Mouse (Mus musculus) adrenal gland, adult (tissue): ENCODE results near the gene Scnn1b.

Source experiments
- DNase-seq, 2 experiments: peaks; one replicate each; pipeline ENCODE4 v3.0.0; 2022 to 2023; ENCODE audit warnings: low spot score in 1 of 2; ENCODE audit not compliant: inconsistent age in 2 of 2

Scnn1b gene

GRCm38 (mm10) chr7:121962571-121962959 is 97.7 kb downstream of the Scnn1b start:
- DNase-seq: no peak

DNA sequence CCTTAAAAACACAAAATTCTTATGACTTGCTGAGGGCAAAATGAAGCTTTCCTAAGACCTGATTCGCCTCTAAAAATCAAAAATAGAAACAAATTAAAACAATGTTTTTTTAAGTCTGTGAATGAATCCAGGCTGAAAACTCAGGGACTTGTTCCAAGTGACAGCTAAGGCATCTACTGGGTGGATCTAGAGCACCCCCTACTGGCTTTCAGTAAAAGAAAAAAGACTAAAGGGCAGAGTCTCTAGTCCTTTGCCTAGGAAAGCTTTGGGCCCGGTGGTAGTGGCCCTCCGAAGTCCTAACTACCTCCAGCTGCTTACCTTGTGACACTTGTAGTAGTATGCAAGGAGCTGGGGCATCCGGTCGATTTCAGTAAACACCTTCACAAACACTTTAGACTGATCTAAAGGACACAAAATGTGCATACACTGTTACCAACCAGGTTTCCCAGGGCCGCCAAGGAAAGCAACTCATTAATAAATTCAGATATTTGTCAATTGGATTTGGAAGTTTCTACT is 99.1 kb downstream of the Scnn1b start:
- DNase-seq: peak; percentile 16 to 81

- DNase-seq: no peak
Observed at GRCm38 (mm10) chr7:121966169-121966568, 101.3 kb downstream of the Scnn1b start.
